Mouse (Mus musculus) frontal cortex, adult 2 months (tissue): ENCODE results near the gene Exoc3l. TPM values are rescaled to one million over a fixed set of nuclear protein-coding genes. Genes with fewer than 3 reads are reported as not detected.

Experiments
- DNase-seq, 2 experiments: peaks; one replicate each; pipeline ENCODE4 v3.0.0; 2022; ENCODE audit warnings: low spot score in 1 of 2; ENCODE audit errors: extremely low spot score in 1 of 2
- polyA plus RNA-seq: library from polyadenylated mRNA; depleted of rRNA; stranded (reverse); fragments of >200 nt; gene quantifications from 2 replicates; pipeline ENCODE4 v1.2.3, GENCODE M21; 2012

Gene Exoc3l
- polyA plus RNA-seq, 1 experiment: 2.4 TPM

GRCm38 (mm10) chr8:105315073-105315769 lies 19.3 kb upstream of the Exoc3l start:
- no peak for DNase-seq

- no peak for DNase-seq
Measured at GRCm38 (mm10) chr8:105313622-105314402, 17.9 kb upstream of the Exoc3l start.

- DNase-seq: no peak
Measured at GRCm38 (mm10) chr8:105312891-105313481, 17.1 kb upstream of the Exoc3l start.

- no peak for DNase-seq
Measured at GRCm38 (mm10) chr8:105311718-105312117, 15.8 kb upstream of the Exoc3l start.

GRCm38 (mm10) chr8:105310118-105310517 lies 14.2 kb upstream of the Exoc3l start:
- no peak for DNase-seq

GRCm38 (mm10) chr8:105309142-105309847 lies 13.4 kb upstream of the Exoc3l start:
- DNase-seq: no peak

GRCm38 (mm10) chr8:105308428-105308827 lies 12.5 kb upstream of the Exoc3l start:
- DNase-seq: no peak

GRCm38 (mm10) chr8:105307670-105308069 lies 11.8 kb upstream of the Exoc3l start:
- DNase-seq: no peak

- DNase-seq: no peak
Measured at GRCm38 (mm10) chr8:105306146-105306691, 10.3 kb upstream of the Exoc3l start.

- no peak for DNase-seq
Measured at GRCm38 (mm10) chr8:105305211-105306145, 9.6 kb upstream of the Exoc3l start, which contains the start of gene Elmo3. Elmo3 (plus strand) TSS chr8:105305601.

- DNase-seq: no peak
Measured at GRCm38 (mm10) chr8:105304325-105305210, 8.7 kb upstream of the Exoc3l start.

GRCm38 (mm10) chr8:105303874-105304273 lies 8.0 kb upstream of the Exoc3l start:
- no peak for DNase-seq

GRCm38 (mm10) chr8:105303396-105303795 lies 7.5 kb upstream of the Exoc3l start:
- no peak for DNase-seq

GRCm38 (mm10) chr8:105299962-105300361 lies 4.1 kb upstream of the Exoc3l start:
- no peak for DNase-seq

GRCm38 (mm10) chr8:105298351-105299252 lies 2.7 kb upstream of the Exoc3l start:
- no peak for DNase-seq

- DNase-seq: peak; percentile 81 to 96
Measured at GRCm38 (mm10) chr8:105297511-105298192, 1.8 kb upstream of the Exoc3l start, which contains the start of gene E2f4. E2f4 (plus strand) TSS chr8:105297663.

- DNase-seq: no peak
Measured at GRCm38 (mm10) chr8:105295256-105295655, 645 bp downstream of the Exoc3l start.
